Mouse (Mus musculus) kidney, adult 2 months (tissue): ENCODE results near the gene Idh2.

Experiments used
- CTCF ChIP-seq: fragments of 200-500 bp; conservative IDR thresholded peaks from 2 replicates; pipeline ENCODE4 v1.5.1; 2011; ENCODE audit warnings: low read depth, mild to moderate bottlenecking, control low read depth, low read length, moderate library complexity, mixed read lengths; ENCODE audit not compliant: insufficient read depth, insufficient read length
- POLR2A ChIP-seq: fragments of 200-500 bp; IDR thresholded peaks from one replicate; pipeline ENCODE4 v1.6.1; 2011; ENCODE audit warnings: low read depth, low read length, control low read depth

GRCm38 (mm10) chr7:80103335-80103734 lies 11.9 kb downstream of the Idh2 start:
- no peak for TF ChIP-seq CTCF
- TF ChIP-seq POLR2A: no peak
